ENCODE assay signal across 7 mouse cellular contexts in the genomic region with DNA sequence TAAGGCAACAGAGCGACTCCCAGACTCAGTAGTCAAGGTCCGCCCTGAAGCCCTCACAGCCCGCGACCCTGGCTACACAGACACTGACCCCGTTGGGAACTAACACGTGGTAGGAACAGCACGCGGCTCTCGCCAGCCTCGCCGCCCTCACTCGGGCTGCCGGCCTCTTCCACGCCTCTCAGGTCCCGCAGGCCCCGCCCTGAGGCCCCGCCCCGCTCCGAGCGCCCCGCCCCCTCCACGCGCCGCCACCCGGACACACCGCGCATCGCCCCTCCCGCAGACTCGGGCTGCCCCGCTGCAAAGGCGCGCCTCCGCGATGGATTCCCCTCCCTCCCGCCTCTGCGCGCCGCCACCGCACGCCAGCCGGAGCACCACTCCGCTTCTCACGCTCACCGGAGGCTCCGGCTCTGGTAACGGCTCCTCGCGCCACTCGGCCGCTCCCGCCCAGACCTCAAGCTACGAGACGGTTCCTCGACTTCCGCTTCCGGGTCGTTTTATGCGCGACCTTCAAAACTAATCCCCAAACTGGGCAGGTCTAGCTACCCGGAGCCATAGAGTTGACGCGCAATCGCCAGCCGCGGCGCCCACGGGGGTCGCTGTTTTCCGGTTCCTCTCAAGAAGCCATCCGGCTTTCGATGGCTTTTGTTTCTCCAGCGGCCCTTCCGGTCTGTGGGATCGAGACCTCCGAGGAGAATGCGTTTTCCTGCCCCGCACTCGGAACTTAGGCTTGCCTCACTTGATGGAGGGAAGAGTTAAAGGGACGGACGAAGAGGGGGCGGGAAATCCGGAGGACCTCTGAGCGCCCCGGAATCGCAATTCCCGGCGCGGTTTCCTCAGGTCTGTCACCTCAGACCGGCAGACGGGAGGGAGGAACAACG. TPM values are rescaled to one million over a fixed set of nuclear protein-coding genes. Genes with fewer than 3 reads are reported as not detected.
DNase-seq lines count a peak whose midpoint lies in the region; ATAC-seq and TF ChIP-seq lines count a peak whose summit lies in the region.

A gene (plus strand): TSS at position 567 of the 878 bp plus-strand sequence.

- peak within 1 kb of the TSS; percentile 97 for H3K4me3 ChIP-seq in embryonic facial prominence, embryonic 10.5 days
- H3K4me3 ChIP-seq in intestine, postnatal 0 days (ENCODE audit: low read depth, low read length): peak within 1 kb of the TSS; percentile 95
- peak within 1 kb of the TSS; percentile 97 for H3K4me3 ChIP-seq in midbrain, embryonic 12.5 days
- H3K4me3 ChIP-seq in small intestine, adult 2 months (ENCODE audit: low read depth, low read length): peak within 1 kb of the TSS; percentile 94

- H3K27ac ChIP-seq in embryonic facial prominence, embryonic 10.5 days (replicated peaks): peak within 1 kb of the TSS; percentile 99
- peak within 1 kb of the TSS; percentile 97 for H3K27ac ChIP-seq in intestine, postnatal 0 days (ENCODE audit: low read depth, low read length)
- peak within 1 kb of the TSS; percentile 95 for H3K27ac ChIP-seq in midbrain, embryonic 12.5 days (replicated peaks)
- peak within 1 kb of the TSS; percentile 78 for H3K27ac ChIP-seq in small intestine, adult 2 months (ENCODE audit: insufficient read depth, low read depth, low read length)

- WGBS in embryonic facial prominence, embryonic 10.5 days: under 1% methylated on average over 92 of the region's 92 CpGs
- WGBS in intestine, postnatal 0 days: under 1% methylated on average over 85 of the region's 92 CpGs
- WGBS in midbrain, embryonic 12.5 days: under 1% methylated on average over 84 of the region's 92 CpGs
- under 1% methylated on average over 90 of the region's 92 CpGs for WGBS in small intestine, adult 2 months

- H3K4me1 ChIP-seq in embryonic facial prominence, embryonic 10.5 days: peaks cover 20% of the 10 kb centered on the region
- H3K4me1 ChIP-seq in intestine, postnatal 0 days (replicated peaks; ENCODE audit: control insufficient read depth, insufficient read depth, low read length): peaks cover 6% of the 10 kb centered on the region; the same call in 1 of the 2 replicates
- H3K4me1 ChIP-seq in midbrain, embryonic 12.5 days: peaks cover 22% of the 10 kb centered on the region
- H3K4me1 ChIP-seq in small intestine, adult 2 months (ENCODE audit: control insufficient read depth, insufficient read depth, insufficient read length, low read length): peaks cover 18% of the 10 kb centered on the region

- DNase-seq in adrenal gland, postnatal 10 days: peak; percentile 95
- DNase-seq in embryonic facial prominence, embryonic 10.5 days (ENCODE audit: low spot score): peak; percentile 97
- no peak for DNase-seq in gonadal fat pad, adult 2 months (ENCODE audit: low read depth)
- DNase-seq in left cerebral cortex, postnatal 4 days: peak; percentile 96

- TF ChIP-seq CTCF in intestine, postnatal 0 days (IDR thresholded peaks at IDR 0.05; ENCODE audit: low read depth): peak; percentile 52
- TF ChIP-seq CTCF in small intestine, adult 2 months (IDR thresholded peaks at IDR 0.05; ENCODE audit: extremely low read depth, insufficient read length, insufficient replicate concordance, low read depth, low read length): peak; percentile 19; the same call in 1 of the 2 replicates

- ATAC-seq in intestine, postnatal 0 days: peak; percentile 92
- ATAC-seq in midbrain, embryonic 12.5 days (ENCODE audit: low FRiP score, low read depth): peak; percentile 95

- H3K9ac ChIP-seq in intestine, postnatal 0 days (ENCODE audit: low read depth, low read length): peak within 1 kb of the TSS; percentile 84
- peak within 1 kb of the TSS; percentile 85 for H3K9ac ChIP-seq in midbrain, embryonic 12.5 days (replicated peaks)

- no peaks in the 10 kb centered on the region for H3K27me3 ChIP-seq in embryonic facial prominence, embryonic 10.5 days (replicated peaks; ENCODE audit: low read depth, poor library complexity, severe bottlenecking)
- H3K27me3 ChIP-seq in intestine, postnatal 0 days (replicated peaks; ENCODE audit: control insufficient read depth, insufficient read depth, low read length): no peaks in the 10 kb centered on the region
- H3K27me3 ChIP-seq in midbrain, embryonic 12.5 days: no peaks in the 10 kb centered on the region
- no peaks in the 10 kb centered on the region for H3K27me3 ChIP-seq in small intestine, adult 2 months (ENCODE audit: control insufficient read depth, insufficient read depth, low read length)

- intact Hi-C loops in left cerebral cortex, postnatal 4 days (cut with DNase I): no loop called here

- peaks cover 63% of the 10 kb centered on the region for H3K36me3 ChIP-seq in embryonic facial prominence, embryonic 10.5 days (replicated peaks)
- H3K36me3 ChIP-seq in intestine, postnatal 0 days (ENCODE audit: control insufficient read depth, insufficient read depth): peaks cover 42% of the 10 kb centered on the region
- H3K36me3 ChIP-seq in midbrain, embryonic 12.5 days: peaks cover 53% of the 10 kb centered on the region
- peaks cover 23% of the 10 kb centered on the region for H3K36me3 ChIP-seq in small intestine, adult 2 months (ENCODE audit: control insufficient read depth, insufficient read depth, low read length)

- H3K9me3 ChIP-seq in embryonic facial prominence, embryonic 10.5 days: no peaks in the 10 kb centered on the region
- no peaks in the 10 kb centered on the region for H3K9me3 ChIP-seq in intestine, postnatal 0 days (ENCODE audit: control insufficient read depth)
- no peaks in the 10 kb centered on the region for H3K9me3 ChIP-seq in midbrain, embryonic 12.5 days

- peak; percentile 37; the same call in 1 of the 2 replicates for TF ChIP-seq POLR2A in small intestine, adult 2 months (IDR thresholded peaks at IDR 0.05; ENCODE audit: low read depth, low read length)

- peak within 1 kb of the TSS; percentile 89 for H3K4me2 ChIP-seq in intestine, postnatal 0 days (replicated peaks; ENCODE audit: low read depth)
- H3K4me2 ChIP-seq in midbrain, embryonic 12.5 days (replicated peaks): peak within 1 kb of the TSS; percentile 94

RNA-seq across cellular contexts. Expression of the gene that starts here (rescaled TPM):
- 10 to 100 TPM; 33.6 to 37.8 TPM for total RNA-seq in adrenal gland, postnatal 10 days (2021)
- polyA plus RNA-seq in embryonic facial prominence, embryonic 10.5 days (2016; fragmentation: Nextera tagmentation; extraction: Ambion mirVana): 90.4 and 93.7 TPM in 2 replicates
- polyA plus RNA-seq in gonadal fat pad, adult 2 months (2012; rRNA removed): 19.9 and 20.4 TPM in 2 replicates
- 81.2 and 88.1 TPM in 2 replicates for polyA plus RNA-seq in intestine, postnatal 0 days (2015; fragmentation: Nextera tagmentation; extraction: Ambion mirVana)
- 10 to 100 TPM; 23.0 to 25.8 TPM for total RNA-seq in left cerebral cortex, postnatal 4 days (2021)
- polyA plus RNA-seq in midbrain, embryonic 12.5 days (2016; fragmentation: Nextera tagmentation; extraction: Ambion mirVana): 75.9 and 79.9 TPM in 2 replicates
- polyA plus RNA-seq in small intestine, adult 2 months (2012; rRNA removed): 11.8 and 27.0 TPM in 2 replicates
